Comparison of ENCODE assay signal across 11 mouse cellular contexts in genomic region chr10:119114653-119115052, GRCm38 (mm10).
DNase-seq lines count a peak whose midpoint lies in the region; ATAC-seq lines count a peak whose summit lies in the region.
"Had no signal": no experiment of that assay in that cellular context is flagged by ENCODE, and none has a peak within 500 bp of the region (broad histone marks: within the 10 kb centered on the region; RNA-seq: fewer than 3 reads in every experiment).

No protein-coding gene starts in this region.

- H3K4me1 ChIP-seq in kidney, embryonic 15.5 days, result 0 out of 2 replicates have a peak, but pooled peaks cover 4% of the 10 kb centered on the region
- no peaks in the 10 kb centered on the region for H3K4me1 ChIP-seq in intestine, embryonic 15.5 days (replicated peaks)

- no peak overlapping the region for H3K4me2 ChIP-seq in kidney, embryonic 15.5 days
- no peak overlapping the region; the same call in 1 of the 2 replicates for H3K4me2 ChIP-seq in intestine, embryonic 15.5 days (replicated peaks)

- H3K9ac ChIP-seq in kidney, embryonic 15.5 days, result no peak overlapping the region
- no peak overlapping the region for H3K9ac ChIP-seq in intestine, embryonic 15.5 days

- intact Hi-C loops in left cerebral cortex, postnatal 4 days (cut with DNase I), result no loop called here

- ATAC-seq in kidney, embryonic 15.5 days (replicated peaks; ENCODE audit: low FRiP score), result 0 out of 2 replicates have a peak, but pooled peaks have one; percentile 40
- ATAC-seq in intestine, embryonic 15.5 days, result peak; percentile 84
- peak; percentile 87 for ATAC-seq in megakaryocyte progenitor cell, adult 5-6 weeks (replicated peaks; ENCODE audit: poor library complexity)

- WGBS in kidney, embryonic 15.5 days, result 25% methylated on average over 10 of the region's 10 CpGs
- 26% methylated on average over 10 of the region's 10 CpGs for WGBS in intestine, embryonic 15.5 days

- H3K9me3 ChIP-seq in kidney, embryonic 15.5 days (replicated peaks), result no peaks in the 10 kb centered on the region
- H3K9me3 ChIP-seq in intestine, embryonic 15.5 days, result no peaks in the 10 kb centered on the region

- H3K36me3 ChIP-seq in kidney, embryonic 15.5 days, result no peaks in the 10 kb centered on the region
- H3K36me3 ChIP-seq in intestine, embryonic 15.5 days, result no peaks in the 10 kb centered on the region

- H3K4me3 ChIP-seq in kidney, embryonic 15.5 days (replicated peaks), result no peak overlapping the region
- no peak overlapping the region for H3K4me3 ChIP-seq in intestine, embryonic 15.5 days (replicated peaks)

- no peaks in the 10 kb centered on the region for H3K27me3 ChIP-seq in kidney, embryonic 15.5 days
- H3K27me3 ChIP-seq in intestine, embryonic 15.5 days (replicated peaks), result no peaks in the 10 kb centered on the region

- DNase-seq in embryo, embryonic 10 days (ENCODE audit: low spot score), result peak; percentile 58
- DNase-seq in embryo, embryonic 9.5 days (ENCODE audit: extremely low spot score), result no peak
- no peak for DNase-seq in kidney, postnatal 4 days
- DNase-seq in left cerebral cortex, postnatal 4 days, result no peak
- no peak for DNase-seq in adrenal gland, adult 8-10 months
- DNase-seq: gastrocnemius, postnatal 36 days; layer of hippocampus, postnatal 36 days; midbrain, embryonic 14.5 days had no signal

- H3K27ac ChIP-seq in kidney, embryonic 15.5 days, result no peak overlapping the region
- H3K27ac ChIP-seq in intestine, embryonic 15.5 days, result no peak overlapping the region
